ENCODE assay signal across 21 mouse cellular contexts in the genomic region with DNA sequence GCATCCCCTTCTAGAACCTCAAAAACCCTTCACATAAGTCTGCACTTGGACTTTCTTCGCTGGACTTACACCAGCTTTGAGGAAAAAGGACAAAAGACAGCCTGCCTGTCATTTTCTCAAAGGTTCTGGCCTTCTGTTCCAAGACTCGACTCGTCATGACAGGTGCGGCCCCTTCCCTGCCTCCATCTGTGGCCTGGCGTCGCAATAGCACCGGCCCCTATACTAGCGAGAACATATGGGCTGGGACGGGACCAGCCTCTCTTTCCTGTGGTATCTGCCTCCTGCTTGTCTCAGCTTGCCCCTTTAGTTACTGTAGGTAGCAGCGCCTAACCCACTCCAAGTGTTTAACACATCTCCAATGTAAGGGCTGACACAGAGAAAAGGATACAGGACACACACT. TPM values are rescaled to one million over a fixed set of nuclear protein-coding genes. Genes with fewer than 3 reads are reported as not detected.
DNase-seq lines count a peak whose midpoint lies in the region; ATAC-seq and TF ChIP-seq lines count a peak whose summit lies in the region.
"Had no signal": no experiment of that assay in that cellular context is flagged by ENCODE, and none has a peak within 500 bp of the region (broad histone marks: within the 10 kb centered on the region; RNA-seq: fewer than 3 reads in every experiment).

No protein-coding gene starts in this region.

- DNase-seq in forebrain, embryonic 14.5 days (ENCODE audit: low spot score) = no peak
- DNase-seq in forebrain, embryonic 10.5 days (ENCODE audit: extremely low spot score, low spot score) = no peak
- peak; percentile 63 for DNase-seq in midbrain, postnatal 0 days (ENCODE audit: low spot score)
- peak; percentile 91 for DNase-seq in cerebellum, adult 9-11 months
- no peak for DNase-seq in forebrain, postnatal 0 days
- DNase-seq: adrenal gland, postnatal 10 days; heart, postnatal 10 days; kidney, adult 9 months; kidney, postnatal 25 days; lung, postnatal 10 days; right cerebral cortex, adult 18-20 months; thymus, postnatal 36 days had no signal

- peak; percentile 72; the same call in 1 of the 2 replicates for ATAC-seq in forebrain, embryonic 14.5 days
- ATAC-seq in midbrain, postnatal 0 days (ENCODE audit: low FRiP score) = no peak
- ATAC-seq in midbrain, embryonic 13.5 days = no peak; the same call in 1 of the 2 replicates
- ATAC-seq in forebrain, postnatal 0 days = peak; percentile 10; the same call in 1 of the 2 replicates
- no peak for ATAC-seq in heart, embryonic 11.5 days (replicated peaks; ENCODE audit: insufficient number of reproducible peaks, low FRiP score, low TSS enrichment)
- ATAC-seq in heart, embryonic 12.5 days (ENCODE audit: insufficient number of reproducible peaks, low FRiP score) = no peak

- H3K4me3 ChIP-seq in forebrain, embryonic 14.5 days (ENCODE audit: low read depth, low read length) = no peak overlapping the region
- no peak overlapping the region for H3K4me3 ChIP-seq in forebrain, embryonic 10.5 days
- H3K4me3 ChIP-seq in midbrain, postnatal 0 days (ENCODE audit: low read depth, low read length) = no peak overlapping the region
- H3K4me3 ChIP-seq in midbrain, embryonic 13.5 days (replicated peaks) = no peak overlapping the region
- H3K4me3 ChIP-seq in forebrain, postnatal 0 days (ENCODE audit: low read depth, low read length) = no peak overlapping the region
- H3K4me3 ChIP-seq in heart, embryonic 11.5 days (ENCODE audit: low read depth, low read length) = no peak overlapping the region
- H3K4me3 ChIP-seq in heart, embryonic 12.5 days = no peak overlapping the region
- H3K4me3 ChIP-seq: heart, embryonic 10.5 days; intestine, embryonic 15.5 days; left cerebral cortex, adult 2 months; midbrain, embryonic 10.5 days; neural tube, embryonic 15.5 days; stomach, embryonic 15.5 days had no signal

- no peaks in the 10 kb centered on the region for H3K4me1 ChIP-seq in forebrain, embryonic 14.5 days (ENCODE audit: control insufficient read depth, insufficient read depth, low read length)
- H3K4me1 ChIP-seq in forebrain, embryonic 10.5 days = peaks cover 12% of the 10 kb centered on the region
- H3K4me1 ChIP-seq in midbrain, postnatal 0 days (ENCODE audit: insufficient read depth, low read length) = no peaks in the 10 kb centered on the region
- H3K4me1 ChIP-seq in midbrain, embryonic 13.5 days (replicated peaks) = no peaks in the 10 kb centered on the region
- H3K4me1 ChIP-seq in forebrain, postnatal 0 days (ENCODE audit: insufficient read depth) = no peaks in the 10 kb centered on the region
- peaks cover 10% of the 10 kb centered on the region for H3K4me1 ChIP-seq in heart, embryonic 11.5 days (ENCODE audit: control insufficient read depth, insufficient read depth, low read length)
- H3K4me1 ChIP-seq in heart, embryonic 12.5 days (replicated peaks) = peaks cover 45% of the 10 kb centered on the region

- no peak for TF ChIP-seq CTCF in midbrain, postnatal 0 days (IDR thresholded peaks at IDR 0.05)
- TF ChIP-seq CTCF in forebrain, postnatal 0 days (IDR thresholded peaks at IDR 0.05; ENCODE audit: low read depth) = no peak

- H3K9me3 ChIP-seq in forebrain, embryonic 14.5 days (replicated peaks; ENCODE audit: control insufficient read depth, low read length) = no peaks in the 10 kb centered on the region
- H3K9me3 ChIP-seq in forebrain, embryonic 10.5 days = no peaks in the 10 kb centered on the region; the same call in 1 of the 2 replicates
- H3K9me3 ChIP-seq in midbrain, postnatal 0 days (ENCODE audit: low read length) = no peaks in the 10 kb centered on the region
- no peaks in the 10 kb centered on the region for H3K9me3 ChIP-seq in midbrain, embryonic 13.5 days
- no peaks in the 10 kb centered on the region for H3K9me3 ChIP-seq in forebrain, postnatal 0 days (ENCODE audit: low read length)
- no peaks in the 10 kb centered on the region for H3K9me3 ChIP-seq in heart, embryonic 11.5 days (replicated peaks; ENCODE audit: control insufficient read depth, low read length)
- H3K9me3 ChIP-seq in heart, embryonic 12.5 days (replicated peaks) = 0 out of 2 replicates have a peak, but pooled peaks cover 5% of the 10 kb centered on the region
- H3K9me3 ChIP-seq: heart, embryonic 10.5 days; intestine, embryonic 15.5 days; midbrain, embryonic 10.5 days; neural tube, embryonic 15.5 days; stomach, embryonic 15.5 days had no signal

- no peak overlapping the region for H3K9ac ChIP-seq in forebrain, embryonic 14.5 days (ENCODE audit: low read length)
- H3K9ac ChIP-seq in midbrain, postnatal 0 days (replicated peaks; ENCODE audit: low read length, poor library complexity, severe bottlenecking) = no peak overlapping the region
- no peak overlapping the region for H3K9ac ChIP-seq in midbrain, embryonic 13.5 days (replicated peaks)
- H3K9ac ChIP-seq in forebrain, postnatal 0 days = no peak overlapping the region
- no peak overlapping the region for H3K9ac ChIP-seq in heart, embryonic 11.5 days (ENCODE audit: low read depth, low read length)
- H3K9ac ChIP-seq in heart, embryonic 12.5 days = no peak overlapping the region
- H3K9ac ChIP-seq: intestine, embryonic 15.5 days; neural tube, embryonic 15.5 days; stomach, embryonic 15.5 days had no signal

- no peaks in the 10 kb centered on the region for H3K27me3 ChIP-seq in forebrain, embryonic 14.5 days (replicated peaks; ENCODE audit: control insufficient read depth, insufficient read depth, low read length)
- H3K27me3 ChIP-seq in forebrain, embryonic 10.5 days (ENCODE audit: poor library complexity, severe bottlenecking) = no peaks in the 10 kb centered on the region
- H3K27me3 ChIP-seq in midbrain, postnatal 0 days (ENCODE audit: insufficient read depth, low read length) = no peaks in the 10 kb centered on the region
- H3K27me3 ChIP-seq in midbrain, embryonic 13.5 days = no peaks in the 10 kb centered on the region
- H3K27me3 ChIP-seq in forebrain, postnatal 0 days (ENCODE audit: insufficient read depth, low read length) = no peaks in the 10 kb centered on the region
- H3K27me3 ChIP-seq in heart, embryonic 11.5 days (ENCODE audit: control insufficient read depth, insufficient read depth, low read length) = no peaks in the 10 kb centered on the region
- no peaks in the 10 kb centered on the region for H3K27me3 ChIP-seq in heart, embryonic 12.5 days (replicated peaks)
- H3K27me3 ChIP-seq: intestine, embryonic 15.5 days; neural tube, embryonic 15.5 days; stomach, embryonic 15.5 days had no signal

- no peak overlapping the region; the same call in 1 of the 2 replicates for H3K27ac ChIP-seq in forebrain, embryonic 14.5 days (ENCODE audit: low read depth, low read length)
- H3K27ac ChIP-seq in forebrain, embryonic 10.5 days = no peak overlapping the region
- H3K27ac ChIP-seq in midbrain, postnatal 0 days (ENCODE audit: low read depth, low read length) = no peak overlapping the region
- no peak overlapping the region for H3K27ac ChIP-seq in midbrain, embryonic 13.5 days
- no peak overlapping the region for H3K27ac ChIP-seq in forebrain, postnatal 0 days (ENCODE audit: low read depth, low read length)
- H3K27ac ChIP-seq in heart, embryonic 11.5 days (ENCODE audit: low read depth, low read length) = no peak overlapping the region
- no peak overlapping the region for H3K27ac ChIP-seq in heart, embryonic 12.5 days (ENCODE audit: poor library complexity, severe bottlenecking)
- H3K27ac ChIP-seq: heart, embryonic 10.5 days; intestine, embryonic 15.5 days; left cerebral cortex, adult 2 months; midbrain, embryonic 10.5 days; neural tube, embryonic 15.5 days; stomach, embryonic 15.5 days had no signal

- H3K4me2 ChIP-seq in forebrain, embryonic 14.5 days (ENCODE audit: low read length) = no peak overlapping the region
- H3K4me2 ChIP-seq in midbrain, postnatal 0 days (ENCODE audit: low read depth, low read length, poor library complexity, severe bottlenecking) = no peak overlapping the region
- H3K4me2 ChIP-seq in midbrain, embryonic 13.5 days (replicated peaks) = no peak overlapping the region
- no peak overlapping the region for H3K4me2 ChIP-seq in forebrain, postnatal 0 days (ENCODE audit: low read depth)
- H3K4me2 ChIP-seq in heart, embryonic 11.5 days = no peak overlapping the region
- H3K4me2 ChIP-seq in heart, embryonic 12.5 days = no peak overlapping the region
- H3K4me2 ChIP-seq: intestine, embryonic 15.5 days; neural tube, embryonic 15.5 days; stomach, embryonic 15.5 days had no signal

- no peaks in the 10 kb centered on the region for H3K36me3 ChIP-seq in forebrain, embryonic 14.5 days (ENCODE audit: control insufficient read depth, insufficient read depth, low read length)
- H3K36me3 ChIP-seq in forebrain, embryonic 10.5 days (replicated peaks) = peaks cover 13% of the 10 kb centered on the region
- no peaks in the 10 kb centered on the region for H3K36me3 ChIP-seq in midbrain, postnatal 0 days (ENCODE audit: insufficient read depth, low read length)
- H3K36me3 ChIP-seq in midbrain, embryonic 13.5 days = no peaks in the 10 kb centered on the region
- no peaks in the 10 kb centered on the region for H3K36me3 ChIP-seq in forebrain, postnatal 0 days (ENCODE audit: insufficient read depth)
- no peaks in the 10 kb centered on the region for H3K36me3 ChIP-seq in heart, embryonic 11.5 days (ENCODE audit: control insufficient read depth, insufficient read depth, low read length)
- H3K36me3 ChIP-seq in heart, embryonic 12.5 days = peaks cover 6% of the 10 kb centered on the region; the same call in 1 of the 2 replicates
- H3K36me3 ChIP-seq: intestine, embryonic 15.5 days; neural tube, embryonic 15.5 days; stomach, embryonic 15.5 days had no signal

- WGBS in forebrain, embryonic 14.5 days = 62% methylated on average over 10 of the region's 10 CpGs
- WGBS in forebrain, embryonic 10.5 days = 92% methylated on average over 10 of the region's 10 CpGs
- WGBS in midbrain, postnatal 0 days = 78% methylated on average over 10 of the region's 10 CpGs
- WGBS in midbrain, embryonic 13.5 days = 78% methylated on average over 10 of the region's 10 CpGs
- WGBS in forebrain, postnatal 0 days = 70% methylated on average over 10 of the region's 10 CpGs
- 90% methylated on average over 10 of the region's 10 CpGs for WGBS in heart, embryonic 11.5 days (ENCODE audit: insufficient replicate concordance)
- 91% methylated on average over 10 of the region's 10 CpGs for WGBS in heart, embryonic 12.5 days

RNA-seq across cellular contexts. Expression of a gene that starts 10.8 kb away (rescaled TPM):
- 35.1 and 42.9 TPM in 2 replicates for polyA plus RNA-seq in forebrain, embryonic 14.5 days (2014; fragmentation: Nextera tagmentation; extraction: Ambion mirVana)
- 29.7 and 30.6 TPM in 2 replicates for polyA plus RNA-seq in forebrain, embryonic 10.5 days (2016; fragmentation: Nextera tagmentation; extraction: Ambion mirVana)
- total RNA-seq in midbrain, postnatal 0 days (2014; rRNA removed) = 63.8 and 74.6 TPM in 2 replicates
- polyA plus RNA-seq in midbrain, postnatal 0 days (2015; fragmentation: Nextera tagmentation; extraction: Ambion mirVana) = 33.8 and 45.1 TPM in 2 replicates
- 48.6 and 56.1 TPM in 2 replicates for polyA plus RNA-seq in midbrain, embryonic 13.5 days (2015; fragmentation: Nextera tagmentation; extraction: Ambion mirVana)
- 67.1 and 76.8 TPM in 2 replicates for total RNA-seq in forebrain, postnatal 0 days (2014; rRNA removed)
- 29.6 and 44.4 TPM in 2 replicates for polyA plus RNA-seq in forebrain, postnatal 0 days (2015; fragmentation: Nextera tagmentation; extraction: Ambion mirVana)
- 31.7 and 39.5 TPM in 2 replicates for polyA plus RNA-seq in heart, embryonic 11.5 days (2014; fragmentation: Nextera tagmentation; extraction: Ambion mirVana)
- 37.9 and 42.3 TPM in 2 replicates for polyA plus RNA-seq in heart, embryonic 12.5 days (2016; fragmentation: Nextera tagmentation; extraction: Ambion mirVana)

RNA-seq across cellular contexts. Expression of a gene that starts 11.6 kb away (rescaled TPM):
- polyA plus RNA-seq in forebrain, embryonic 14.5 days (2014; fragmentation: Nextera tagmentation; extraction: Ambion mirVana) = 26.7 and 28.6 TPM in 2 replicates
- polyA plus RNA-seq in forebrain, embryonic 10.5 days (2016; fragmentation: Nextera tagmentation; extraction: Ambion mirVana) = 30.9 and 32.7 TPM in 2 replicates
- 28.1 and 30.0 TPM in 2 replicates for total RNA-seq in midbrain, postnatal 0 days (2014; rRNA removed)
- 26.6 and 26.7 TPM in 2 replicates for polyA plus RNA-seq in midbrain, postnatal 0 days (2015; fragmentation: Nextera tagmentation; extraction: Ambion mirVana)
- polyA plus RNA-seq in midbrain, embryonic 13.5 days (2015; fragmentation: Nextera tagmentation; extraction: Ambion mirVana) = 38.6 and 41.0 TPM in 2 replicates
- 21.7 and 30.8 TPM in 2 replicates for total RNA-seq in forebrain, postnatal 0 days (2014; rRNA removed)
- 18.8 and 23.7 TPM in 2 replicates for polyA plus RNA-seq in forebrain, postnatal 0 days (2015; fragmentation: Nextera tagmentation; extraction: Ambion mirVana)
- polyA plus RNA-seq in heart, embryonic 11.5 days (2014; fragmentation: Nextera tagmentation; extraction: Ambion mirVana) = 21.5 and 23.7 TPM in 2 replicates
- 28.4 and 29.3 TPM in 2 replicates for polyA plus RNA-seq in heart, embryonic 12.5 days (2016; fragmentation: Nextera tagmentation; extraction: Ambion mirVana)

Comparison
In these comparisons a context has a peak if more than half of its experiments do, and no peak if none do; other contexts are left out.
1. ATAC-seq: peak in forebrain, embryonic 14.5 days (single experiment) and forebrain, postnatal 0 days (single experiment); none in midbrain, postnatal 0 days (single experiment), midbrain, embryonic 13.5 days (single experiment), heart, embryonic 11.5 days (single experiment) and heart, embryonic 12.5 days (single experiment).
2. DNase-seq: peak in midbrain, postnatal 0 days (single experiment) and cerebellum, adult 9-11 months (single experiment); none in forebrain, embryonic 14.5 days (single experiment), forebrain, embryonic 10.5 days (single experiment) and forebrain, postnatal 0 days (single experiment).